Comparison of ENCODE assay signal across 13 mouse cellular contexts in the genomic region with DNA sequence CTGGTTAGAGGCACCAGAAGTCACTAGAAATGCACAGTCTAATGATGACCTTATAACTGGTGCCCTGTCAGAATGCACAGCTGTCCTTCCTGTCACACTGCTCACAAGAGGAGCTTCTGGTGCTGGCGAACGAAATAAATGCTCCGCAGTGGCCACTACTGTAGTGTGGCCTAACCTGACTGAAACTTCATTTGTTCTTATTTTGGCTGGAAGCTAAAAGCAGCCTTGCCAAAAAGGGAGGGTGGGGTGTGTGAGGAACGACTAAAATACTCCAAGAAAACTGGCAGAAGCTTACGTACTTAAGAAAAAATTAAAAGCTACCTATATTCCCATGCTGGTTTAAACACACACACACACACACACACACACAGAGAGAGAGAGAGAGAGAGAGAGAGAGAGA. TPM values are rescaled to one million over a fixed set of nuclear protein-coding genes. Genes with fewer than 3 reads are reported as not detected.
A peak's percentile ranks its signal among the peaks of the same experiment; 100 is the strongest.
DNase-seq lines count a peak whose midpoint lies in the region; ATAC-seq and TF ChIP-seq lines count a peak whose summit lies in the region.
"Had no signal": no experiment of that assay in that cellular context is flagged by ENCODE, and none has a peak within 500 bp of the region (broad histone marks: within the 10 kb centered on the region; RNA-seq: fewer than 3 reads in every experiment).

No protein-coding gene starts in this region.

- no peaks in the 10 kb centered on the region for H3K27me3 ChIP-seq in kidney, adult 2 months (replicated peaks; ENCODE audit: control insufficient read depth, insufficient read depth, low read length)
- no peaks in the 10 kb centered on the region for H3K27me3 ChIP-seq in intestine, embryonic 15.5 days (replicated peaks)
- no peaks in the 10 kb centered on the region for H3K27me3 ChIP-seq in forebrain, embryonic 10.5 days (ENCODE audit: poor library complexity, severe bottlenecking)
- H3K27me3 ChIP-seq: embryonic facial prominence, embryonic 13.5 days; midbrain, embryonic 13.5 days had no signal

- H3K9me3 ChIP-seq in intestine, embryonic 15.5 days: no peaks in the 10 kb centered on the region
- peaks cover 5% of the 10 kb centered on the region; the same call in 1 of the 2 replicates for H3K9me3 ChIP-seq in forebrain, embryonic 10.5 days
- H3K9me3 ChIP-seq: embryonic facial prominence, embryonic 13.5 days; midbrain, embryonic 13.5 days had no signal

- TF ChIP-seq POLR2A in kidney, adult 2 months (IDR thresholded peaks at IDR 0.05; ENCODE audit: low read depth, low read length): no peak

- TF ChIP-seq CTCF in kidney, adult 2 months (conservative IDR thresholded peaks at IDR 0.05; ENCODE audit: insufficient read depth, insufficient read length, low read depth, low read length): no peak

- no peak overlapping the region for H3K9ac ChIP-seq in intestine, embryonic 15.5 days
- H3K9ac ChIP-seq: embryonic facial prominence, embryonic 13.5 days; midbrain, embryonic 13.5 days had no signal

- H3K27ac ChIP-seq in kidney, adult 2 months (ENCODE audit: insufficient read depth, low read depth, low read length): peak overlapping the region; percentile 67
- H3K27ac ChIP-seq in intestine, embryonic 15.5 days: no peak overlapping the region
- H3K27ac ChIP-seq in forebrain, embryonic 10.5 days: no peak overlapping the region
- H3K27ac ChIP-seq: embryonic facial prominence, embryonic 13.5 days; midbrain, embryonic 13.5 days had no signal

- no peak overlapping the region for H3K4me3 ChIP-seq in kidney, adult 2 months (ENCODE audit: insufficient read depth, low read depth, low read length)
- no peak overlapping the region for H3K4me3 ChIP-seq in intestine, embryonic 15.5 days (replicated peaks)
- no peak overlapping the region for H3K4me3 ChIP-seq in forebrain, embryonic 10.5 days
- H3K4me3 ChIP-seq: embryonic facial prominence, embryonic 13.5 days; midbrain, embryonic 13.5 days had no signal

- ATAC-seq in intestine, embryonic 15.5 days: no peak
- ATAC-seq: forebrain, embryonic 14.5 days; midbrain, embryonic 13.5 days had no signal

- peaks cover 4% of the 10 kb centered on the region; the same call in 1 of the 2 replicates for H3K36me3 ChIP-seq in kidney, adult 2 months (ENCODE audit: control insufficient read depth, insufficient read depth, low read length)
- H3K36me3 ChIP-seq in intestine, embryonic 15.5 days: peaks cover 8% of the 10 kb centered on the region
- H3K36me3 ChIP-seq in forebrain, embryonic 10.5 days (replicated peaks): peaks cover 35% of the 10 kb centered on the region

- WGBS in kidney, adult 2 months: 54% methylated on average over 5 of the region's 5 CpGs
- WGBS in intestine, embryonic 15.5 days: 79% methylated on average over 5 of the region's 5 CpGs
- WGBS in forebrain, embryonic 10.5 days: 90% methylated on average over 5 of the region's 5 CpGs

- H3K4me1 ChIP-seq in kidney, adult 2 months (ENCODE audit: control insufficient read depth, insufficient read depth, low read length): no peaks in the 10 kb centered on the region
- no peaks in the 10 kb centered on the region for H3K4me1 ChIP-seq in intestine, embryonic 15.5 days (replicated peaks)
- no peaks in the 10 kb centered on the region for H3K4me1 ChIP-seq in forebrain, embryonic 10.5 days
- H3K4me1 ChIP-seq: embryonic facial prominence, embryonic 13.5 days had no signal

- intact Hi-C loops in left cerebral cortex, postnatal 14 days (cut with DNase I): no loop called here

- H3K4me2 ChIP-seq in intestine, embryonic 15.5 days (replicated peaks): no peak overlapping the region
- H3K4me2 ChIP-seq: embryonic facial prominence, embryonic 13.5 days; midbrain, embryonic 13.5 days had no signal

- peak; percentile 13 for DNase-seq in adrenal gland, adult 2 months
- no peak for DNase-seq in adrenal gland, postnatal 25 days
- peak; percentile 39 for DNase-seq in kidney, adult 2 months
- no peak for DNase-seq in kidney, postnatal 10 days
- peak; percentile 79 for DNase-seq in brain, adult 2 months (ENCODE audit: low read depth, low spot score)
- DNase-seq in left cerebral cortex, postnatal 14 days (ENCODE audit: low spot score in 2 of 2): peak; percentile 37 to 65
- DNase-seq in forebrain, embryonic 10.5 days (ENCODE audit: extremely low spot score, low spot score): no peak
- DNase-seq: cerebellum, postnatal 10 days; liver had no signal

RNA-seq across cellular contexts. Expression of a gene that starts 53.4 kb away (rescaled TPM):
- total RNA-seq in adrenal gland, adult 2 months (2021): 10 to 100 TPM; 23.7 to 29.0 TPM
- polyA plus RNA-seq in adrenal gland, adult 2 months (2012; rRNA removed): 2.0 and 2.8 TPM in 2 replicates
- total RNA-seq in adrenal gland, postnatal 25 days (2021): 30.3 and 30.9 TPM in 2 replicates
- polyA plus RNA-seq in kidney, adult 2 months (2012; rRNA removed): 3.7 and 4.9 TPM in 2 replicates
- 10 to 100 TPM; 32.3 to 33.8 TPM for total RNA-seq in left cerebral cortex, postnatal 14 days (2021)
- 4.7 and 4.9 TPM in 2 replicates for polyA plus RNA-seq in intestine, embryonic 15.5 days (2015; fragmentation: Nextera tagmentation; extraction: Ambion mirVana)
- polyA plus RNA-seq in forebrain, embryonic 10.5 days (2016; fragmentation: Nextera tagmentation; extraction: Ambion mirVana): 4.3 and 4.8 TPM in 2 replicates

RNA-seq across cellular contexts. Expression of a gene that starts 53.6 kb away (rescaled TPM):
- total RNA-seq in adrenal gland, adult 2 months (2021): not detected
- not detected in 2 replicates for polyA plus RNA-seq in adrenal gland, adult 2 months (2012; rRNA removed)
- total RNA-seq in adrenal gland, postnatal 25 days (2021): not detected in 2 replicates
- not detected in 2 replicates for polyA plus RNA-seq in kidney, adult 2 months (2012; rRNA removed)
- total RNA-seq in left cerebral cortex, postnatal 14 days (2021): 1 to 10 TPM in 1 of 2 experiments, not detected in 1; 1.8 TPM
- polyA plus RNA-seq in intestine, embryonic 15.5 days (2015; fragmentation: Nextera tagmentation; extraction: Ambion mirVana): 0.92 and 1.4 TPM in 2 replicates
- polyA plus RNA-seq in forebrain, embryonic 10.5 days (2016; fragmentation: Nextera tagmentation; extraction: Ambion mirVana): 0.63 TPM in 1 of 2 replicates, not detected in the other

Comparison
In these comparisons a context has a peak if more than half of its experiments do, and no peak if none do; other contexts are left out.
1. DNase-seq: peak in adrenal gland, adult 2 months (single experiment), kidney, adult 2 months (single experiment), brain, adult 2 months (single experiment) and left cerebral cortex, postnatal 14 days (2 of 2); none in adrenal gland, postnatal 25 days (single experiment), kidney, postnatal 10 days (single experiment) and forebrain, embryonic 10.5 days (single experiment).